Mouse (Mus musculus) neural tube, embryonic 11.5 days (tissue): ENCODE results near the gene Fam207a. TPM values are rescaled to one million over a fixed set of nuclear protein-coding genes. Genes with fewer than 3 reads are reported as not detected.

Experiments used
- ATAC-seq: fragments of 200-750 bp; cut with Nextera tagmentation; 2 replicates; pipeline ENCODE4 v1.8.0; 2017; ENCODE audit warnings: moderate number of reproducible peaks, mild to moderate bottlenecking, moderate TSS enrichment, moderate library complexity; ENCODE audit not compliant: insufficient read depth, low FRiP score, low TSS enrichment
- DNase-seq: peaks from one replicate; pipeline ENCODE4 v3.0.0-alpha.2; 2015; ENCODE audit warnings: low spot score
- H3K27ac ChIP-seq: fragments of 300-500 bp; sonication (generic); 2 replicates; pipeline ENCODE4 v1.5.1; 2014; ENCODE audit warnings: low read depth, mild to moderate bottlenecking, low read length
- H3K27me3 ChIP-seq: fragments of 300-500 bp; sonication (generic); 2 replicates; pipeline ENCODE4 v1.6.1; 2014; ENCODE audit warnings: mild to moderate bottlenecking, low read length, mixed read lengths; ENCODE audit not compliant: control insufficient read depth, insufficient read depth
- H3K36me3 ChIP-seq: fragments of 300-500 bp; sonication (generic); 2 replicates; pipeline ENCODE4 v1.6.1; 2014; ENCODE audit warnings: mild to moderate bottlenecking, low read length, moderate library complexity, mixed read lengths; ENCODE audit not compliant: control insufficient read depth, insufficient read depth
- H3K4me1 ChIP-seq: fragments of 300-500 bp; sonication (generic); 2 replicates; pipeline ENCODE4 v1.6.1; 2014; ENCODE audit warnings: low read length, mixed read lengths; ENCODE audit not compliant: control insufficient read depth, insufficient read depth
- H3K4me2 ChIP-seq: fragments of 300-500 bp; sonication (generic); 2 replicates; pipeline ENCODE4 v1.6.1; 2014; ENCODE audit warnings: low read depth, mild to moderate bottlenecking, moderate library complexity
- H3K4me3 ChIP-seq: fragments of 300-500 bp; sonication (generic); 2 replicates; pipeline ENCODE4 v1.5.1; 2014; ENCODE audit warnings: low read depth, low read length
- H3K9ac ChIP-seq: fragments of 300-500 bp; sonication (generic); 2 replicates; pipeline ENCODE4 v1.6.1; 2014; ENCODE audit warnings: mild to moderate bottlenecking, low read length
- H3K9me3 ChIP-seq: fragments of 300-500 bp; sonication (generic); 2 replicates; pipeline ENCODE4 v1.6.1; 2016; ENCODE audit warnings: low read length; ENCODE audit not compliant: control insufficient read depth
- WGBS: fragments of 180-500 bp; shearing (Covaris S2); extraction: QIAGEN DNeasy Blood & Tissue Kit; methylation state at CpG from one replicate; pipeline ENCODE4 v1.1.7; 2014; 5-methylcytosine and 5-hydroxymethylcytosine counted together
- polyA plus RNA-seq: library from polyadenylated mRNA; unstranded; fragments of >200 nt; fragmentation: Nextera tagmentation; extraction: Ambion mirVana; gene quantifications from 2 replicates; pipeline ENCODE4 v1.2.1, GENCODE M21; 2014

Fam207a gene
- polyA plus RNA-seq, 1 experiment from 2014 or later, result 49.0 TPM

GRCm38 (mm10) chr10:77448209-77448608 lies 67.4 kb downstream of the Fam207a start:
- Histone ChIP-seq H3K36me3 (no peaks in the 10 kb centered on the region), H3K27me3 (no peaks in the 10 kb centered on the region), H3K4me3 (no peak overlapping the region), H3K4me2 (no peak overlapping the region), H3K27ac (no peak overlapping the region), H3K4me1 (peaks cover 4% of the 10 kb centered on the region; the same call in 1 of the 2 replicates), H3K9ac (no peak overlapping the region), H3K9me3 (no peaks in the 10 kb centered on the region)
- ATAC-seq (no peak), DNase-seq (no peak)
- WGBS, result 88% methylated on average over 7 of the region's 7 CpGs

GRCm38 (mm10) chr10:77447755-77448154 lies 67.8 kb downstream of the Fam207a start:
- H3K4me2 ChIP-seq, result no peak overlapping the region
- WGBS, result 29% methylated on average over 2 of the region's 2 CpGs
- no peaks in the 10 kb centered on the region for H3K27me3 ChIP-seq
- no peak overlapping the region for H3K4me3 ChIP-seq
- H3K9ac ChIP-seq, result no peak overlapping the region
- no peaks in the 10 kb centered on the region for H3K9me3 ChIP-seq
- no peaks in the 10 kb centered on the region for H3K36me3 ChIP-seq
- DNase-seq (peak; percentile 36), ATAC-seq (no peak)
- peaks cover 4% of the 10 kb centered on the region; the same call in 1 of the 2 replicates for H3K4me1 ChIP-seq
- no peak overlapping the region for H3K27ac ChIP-seq

- 88% methylated on average over 4 of the region's 4 CpGs for WGBS
- no peak overlapping the region for H3K4me3 ChIP-seq
- no peak for DNase-seq
- H3K4me2 ChIP-seq, result no peak overlapping the region
- H3K27me3 ChIP-seq, result no peaks in the 10 kb centered on the region
- H3K9me3 ChIP-seq, result no peaks in the 10 kb centered on the region
- no peak overlapping the region for H3K27ac ChIP-seq
- H3K9ac ChIP-seq, result no peak overlapping the region
- ATAC-seq, result no peak
- no peaks in the 10 kb centered on the region for H3K4me1 ChIP-seq
- H3K36me3 ChIP-seq, result no peaks in the 10 kb centered on the region
These were observed 73.3 kb downstream of the Fam207a start for GRCm38 (mm10) chr10:77442250-77442649.

- Histone ChIP-seq H3K27me3 (no peaks in the 10 kb centered on the region), H3K9ac (no peak overlapping the region), H3K9me3 (no peaks in the 10 kb centered on the region), H3K4me2 (no peak overlapping the region), H3K4me1 (no peaks in the 10 kb centered on the region), H3K4me3 (no peak overlapping the region), H3K36me3 (no peaks in the 10 kb centered on the region), H3K27ac (no peak overlapping the region)
- 75% methylated on average over 3 of the region's 3 CpGs for WGBS
- ATAC-seq, result no peak
- DNase-seq, result no peak
These were observed 73.8 kb downstream of the Fam207a start for GRCm38 (mm10) chr10:77441812-77442211.

- H3K9ac ChIP-seq, result no peak overlapping the region
- no peaks in the 10 kb centered on the region for H3K36me3 ChIP-seq
- no peak overlapping the region for H3K27ac ChIP-seq
- 60% methylated on average over 19 of the region's 19 CpGs for WGBS
- H3K4me1 ChIP-seq, result no peaks in the 10 kb centered on the region
- no peaks in the 10 kb centered on the region for H3K9me3 ChIP-seq
- no peak overlapping the region for H3K4me3 ChIP-seq
- DNase-seq (no peak), ATAC-seq (no peak)
- no peak overlapping the region for H3K4me2 ChIP-seq
- H3K27me3 ChIP-seq, result no peaks in the 10 kb centered on the region
These were observed 74.5 kb downstream of the Fam207a start for GRCm38 (mm10) chr10:77440841-77441755.

GRCm38 (mm10) chr10:77440286-77440685 lies 75.3 kb downstream of the Fam207a start:
- ATAC-seq, result no peak
- Histone ChIP-seq H3K4me3 (no peak overlapping the region), H3K27me3 (no peaks in the 10 kb centered on the region), H3K9me3 (no peaks in the 10 kb centered on the region), H3K36me3 (no peaks in the 10 kb centered on the region), H3K27ac (no peak overlapping the region), H3K4me1 (no peaks in the 10 kb centered on the region), H3K4me2 (no peak overlapping the region), H3K9ac (no peak overlapping the region)
- 48% methylated on average over 6 of the region's 6 CpGs for WGBS
- no peak for DNase-seq

- Histone ChIP-seq H3K4me3 (no peak overlapping the region), H3K27ac (no peak overlapping the region), H3K9me3 (no peaks in the 10 kb centered on the region), H3K27me3 (no peaks in the 10 kb centered on the region), H3K4me2 (no peak overlapping the region), H3K4me1 (no peaks in the 10 kb centered on the region; the same call in 1 of the 2 replicates), H3K9ac (no peak overlapping the region), H3K36me3 (no peaks in the 10 kb centered on the region)
- DNase-seq (no peak), ATAC-seq (no peak)
- WGBS, result 50% methylated on average over 3 of the region's 3 CpGs
These were observed 76.6 kb downstream of the Fam207a start for GRCm38 (mm10) chr10:77439026-77439425.

GRCm38 (mm10) chr10:77438021-77438420 lies 77.6 kb downstream of the Fam207a start:
- Histone ChIP-seq H3K4me3 (no peak overlapping the region), H3K4me1 (no peaks in the 10 kb centered on the region; the same call in 1 of the 2 replicates), H3K9ac (no peak overlapping the region), H3K27ac (no peak overlapping the region), H3K36me3 (no peaks in the 10 kb centered on the region), H3K27me3 (no peaks in the 10 kb centered on the region), H3K9me3 (no peaks in the 10 kb centered on the region), H3K4me2 (no peak overlapping the region)
- DNase-seq (no peak), ATAC-seq (no peak)
- whole genome bisulfite sequencing, result 52% methylated on average over 1 of the region's 1 CpGs
